Mouse (Mus musculus): ENCODE results near the gene Tmprss6. TPM values are rescaled to one million over a fixed set of nuclear protein-coding genes. Genes with fewer than 3 reads are reported as not detected.
A peak's percentile ranks its signal among the peaks of the same experiment; 100 is the strongest.

Tmprss6 gene
- polyA plus RNA-seq, 1 experiment from 2014 or later = 0.14 TPM

GRCm38 (mm10) chr15:78431541-78432121 is 36.8 kb downstream of the Tmprss6 start:
- H3K9me3 ChIP-seq (ENCODE audit: control insufficient read depth, low read length) = no peaks in the 10 kb centered on the region
- no peaks in the 10 kb centered on the region for H3K27me3 ChIP-seq (ENCODE audit: control insufficient read depth, insufficient read depth, low read depth, low read length)
- WGBS = 74% methylated on average over 7 of the region's 7 CpGs
- peaks cover 11% of the 10 kb centered on the region for H3K4me1 ChIP-seq (replicated peaks; ENCODE audit: control insufficient read depth, insufficient read depth, low read length)
- H3K27ac ChIP-seq (ENCODE audit: low read length) = no peak overlapping the region
- ATAC-seq (ENCODE audit: low read depth) = no peak
- H3K4me2 ChIP-seq (ENCODE audit: low read depth, low read length) = no peak overlapping the region
- no peak overlapping the region for H3K4me3 ChIP-seq (ENCODE audit: low read length)
- no peak overlapping the region for H3K9ac ChIP-seq (ENCODE audit: low read length)
- H3K36me3 ChIP-seq (ENCODE audit: control insufficient read depth, insufficient read depth, low read length) = peaks cover 4% of the 10 kb centered on the region; the same call in 1 of the 2 replicates

GRCm38 (mm10) chr15:78430874-78431273 is 37.6 kb downstream of the Tmprss6 start:
- no peak for ATAC-seq (ENCODE audit: low read depth)
- no peaks in the 10 kb centered on the region for H3K9me3 ChIP-seq (ENCODE audit: control insufficient read depth, low read length)
- H3K4me1 ChIP-seq (replicated peaks; ENCODE audit: control insufficient read depth, insufficient read depth, low read length) = peaks cover 7% of the 10 kb centered on the region
- H3K4me3 ChIP-seq (ENCODE audit: low read length) = no peak overlapping the region
- WGBS = 87% methylated on average over 10 of the region's 10 CpGs
- H3K27me3 ChIP-seq (ENCODE audit: control insufficient read depth, insufficient read depth, low read depth, low read length) = no peaks in the 10 kb centered on the region
- H3K9ac ChIP-seq (ENCODE audit: low read length) = no peak overlapping the region
- no peak overlapping the region for H3K4me2 ChIP-seq (ENCODE audit: low read depth, low read length)
- H3K27ac ChIP-seq (ENCODE audit: low read length) = no peak overlapping the region
- H3K36me3 ChIP-seq (ENCODE audit: control insufficient read depth, insufficient read depth, low read length) = peaks cover 4% of the 10 kb centered on the region; the same call in 1 of the 2 replicates

GRCm38 (mm10) chr15:78429871-78430622 is 38.4 kb downstream of the Tmprss6 start:
- ATAC-seq (ENCODE audit: low read depth) = no peak
- H3K27ac ChIP-seq (ENCODE audit: low read length) = peak overlapping the region; percentile 60
- 73% methylated on average over 13 of the region's 13 CpGs for WGBS
- H3K4me3 ChIP-seq (ENCODE audit: low read length) = peak overlapping the region; percentile 68; the same call in 1 of the 2 replicates
- no peaks in the 10 kb centered on the region for H3K9me3 ChIP-seq (ENCODE audit: control insufficient read depth, low read length)
- H3K36me3 ChIP-seq (ENCODE audit: control insufficient read depth, insufficient read depth, low read length) = peaks cover 4% of the 10 kb centered on the region; the same call in 1 of the 2 replicates
- H3K4me1 ChIP-seq (replicated peaks; ENCODE audit: control insufficient read depth, insufficient read depth, low read length) = peaks cover 7% of the 10 kb centered on the region
- peak overlapping the region; percentile 65 for H3K4me2 ChIP-seq (ENCODE audit: low read depth, low read length)
- H3K27me3 ChIP-seq (ENCODE audit: control insufficient read depth, insufficient read depth, low read depth, low read length) = no peaks in the 10 kb centered on the region
- H3K9ac ChIP-seq (ENCODE audit: low read length) = no peak overlapping the region; the same call in 1 of the 2 replicates

GRCm38 (mm10) chr15:78429139-78429459 is 39.3 kb downstream of the Tmprss6 start:
- peak overlapping the region; percentile 65 for H3K4me2 ChIP-seq (ENCODE audit: low read depth, low read length)
- 8% methylated on average over 3 of the region's 3 CpGs for WGBS
- H3K4me3 ChIP-seq (ENCODE audit: low read length) = peak overlapping the region; percentile 68
- H3K9ac ChIP-seq (ENCODE audit: low read length) = peak overlapping the region; percentile 79
- H3K9me3 ChIP-seq (ENCODE audit: control insufficient read depth, low read length) = no peaks in the 10 kb centered on the region
- peak overlapping the region; percentile 60 for H3K27ac ChIP-seq (ENCODE audit: low read length)
- peaks cover 7% of the 10 kb centered on the region for H3K4me1 ChIP-seq (replicated peaks; ENCODE audit: control insufficient read depth, insufficient read depth, low read length)
- H3K27me3 ChIP-seq (ENCODE audit: control insufficient read depth, insufficient read depth, low read depth, low read length) = no peaks in the 10 kb centered on the region; the same call in 1 of the 2 replicates
- no peak for ATAC-seq (ENCODE audit: low read depth)
- peaks cover 4% of the 10 kb centered on the region; the same call in 1 of the 2 replicates for H3K36me3 ChIP-seq (ENCODE audit: control insufficient read depth, insufficient read depth, low read length)

- Histone ChIP-seq H3K9me3 (ENCODE audit: control insufficient read depth, low read length) (no peaks in the 10 kb centered on the region), H3K4me1 (replicated peaks; ENCODE audit: control insufficient read depth, insufficient read depth, low read length) (peaks cover 7% of the 10 kb centered on the region), H3K4me3 (ENCODE audit: low read length) (peak within 1 kb of the TSS; percentile 68), H3K27ac (ENCODE audit: low read length) (peak within 1 kb of the TSS; percentile 60), H3K27me3 (ENCODE audit: control insufficient read depth, insufficient read depth, low read depth, low read length) (no peaks in the 10 kb centered on the region; the same call in 1 of the 2 replicates), H3K9ac (ENCODE audit: low read length) (peak within 1 kb of the TSS; percentile 79), H3K4me2 (ENCODE audit: low read depth, low read length) (peak within 1 kb of the TSS; percentile 65), H3K36me3 (ENCODE audit: control insufficient read depth, insufficient read depth, low read length) (no peaks in the 10 kb centered on the region; the same call in 1 of the 2 replicates)
- WGBS = under 1% methylated on average over 48 of the region's 52 CpGs
- ATAC-seq (ENCODE audit: low read depth) = peak; percentile 89
These were observed 39.9 kb downstream of the Tmprss6 start, which contains the start of gene Kctd17 for GRCm38 (mm10) chr15:78428391-78429138. TSS of gene Kctd17 (plus strand) at chr15:78428564.

- Histone ChIP-seq H3K9ac (ENCODE audit: low read length) (no peak overlapping the region), H3K27me3 (ENCODE audit: control insufficient read depth, insufficient read depth, low read depth, low read length) (no peaks in the 10 kb centered on the region; the same call in 1 of the 2 replicates), H3K9me3 (ENCODE audit: control insufficient read depth, low read length) (no peaks in the 10 kb centered on the region), H3K4me2 (ENCODE audit: low read depth, low read length) (no peak overlapping the region), H3K4me3 (ENCODE audit: low read length) (no peak overlapping the region), H3K27ac (ENCODE audit: low read length) (no peak overlapping the region), H3K4me1 (replicated peaks; ENCODE audit: control insufficient read depth, insufficient read depth, low read length) (peaks cover 7% of the 10 kb centered on the region), H3K36me3 (ENCODE audit: control insufficient read depth, insufficient read depth, low read length) (no peaks in the 10 kb centered on the region)
- WGBS = 51% methylated on average over 4 of the region's 4 CpGs
- no peak for ATAC-seq (ENCODE audit: low read depth)
These were observed 43.2 kb downstream of the Tmprss6 start for GRCm38 (mm10) chr15:78425230-78425629.

- H3K27me3 ChIP-seq (ENCODE audit: control insufficient read depth, insufficient read depth, low read depth, low read length) = no peaks in the 10 kb centered on the region; the same call in 1 of the 2 replicates
- no peaks in the 10 kb centered on the region for H3K36me3 ChIP-seq (ENCODE audit: control insufficient read depth, insufficient read depth, low read length)
- 16% methylated on average over 11 of the region's 11 CpGs for WGBS
- no peak for ATAC-seq (ENCODE audit: low read depth)
- H3K9me3 ChIP-seq (ENCODE audit: control insufficient read depth, low read length) = no peaks in the 10 kb centered on the region
- peaks cover 5% of the 10 kb centered on the region for H3K4me1 ChIP-seq (replicated peaks; ENCODE audit: control insufficient read depth, insufficient read depth, low read length)
- H3K4me2 ChIP-seq (ENCODE audit: low read depth, low read length) = no peak overlapping the region
- no peak overlapping the region for H3K4me3 ChIP-seq (ENCODE audit: low read length)
- H3K9ac ChIP-seq (ENCODE audit: low read length) = no peak overlapping the region
- H3K27ac ChIP-seq (ENCODE audit: low read length) = no peak overlapping the region
These were observed 43.9 kb downstream of the Tmprss6 start for GRCm38 (mm10) chr15:78424507-78424906.

- no peaks in the 10 kb centered on the region; the same call in 1 of the 2 replicates for H3K27me3 ChIP-seq (ENCODE audit: control insufficient read depth, insufficient read depth, low read depth, low read length)
- no peak overlapping the region for H3K27ac ChIP-seq (ENCODE audit: low read length)
- H3K9me3 ChIP-seq (ENCODE audit: control insufficient read depth, low read length) = no peaks in the 10 kb centered on the region
- H3K4me3 ChIP-seq (ENCODE audit: low read length) = peak overlapping the region; percentile 1; the same call in 1 of the 2 replicates
- peaks cover under 1% of the 10 kb centered on the region for H3K4me1 ChIP-seq (replicated peaks; ENCODE audit: control insufficient read depth, insufficient read depth, low read length)
- peak; percentile 84 for ATAC-seq (ENCODE audit: low read depth)
- peak overlapping the region; percentile 11 for H3K9ac ChIP-seq (ENCODE audit: low read length)
- peak overlapping the region; percentile 43 for H3K4me2 ChIP-seq (ENCODE audit: low read depth, low read length)
- WGBS = 13% methylated on average over 15 of the region's 16 CpGs
- no peaks in the 10 kb centered on the region for H3K36me3 ChIP-seq (ENCODE audit: control insufficient read depth, insufficient read depth, low read length)
These were observed 46.1 kb downstream of the Tmprss6 start for GRCm38 (mm10) chr15:78422046-78422956.

Measured in lung, embryonic 16.5 days (tissue).